Mouse (Mus musculus) right cerebral cortex, postnatal 4 days (tissue): ENCODE results near the gene Ksr2.

Experiments
- DNase-seq: peaks from one replicate; pipeline ENCODE4 v3.0.0-alpha.2; 2022

Gene Ksr2

DNA sequence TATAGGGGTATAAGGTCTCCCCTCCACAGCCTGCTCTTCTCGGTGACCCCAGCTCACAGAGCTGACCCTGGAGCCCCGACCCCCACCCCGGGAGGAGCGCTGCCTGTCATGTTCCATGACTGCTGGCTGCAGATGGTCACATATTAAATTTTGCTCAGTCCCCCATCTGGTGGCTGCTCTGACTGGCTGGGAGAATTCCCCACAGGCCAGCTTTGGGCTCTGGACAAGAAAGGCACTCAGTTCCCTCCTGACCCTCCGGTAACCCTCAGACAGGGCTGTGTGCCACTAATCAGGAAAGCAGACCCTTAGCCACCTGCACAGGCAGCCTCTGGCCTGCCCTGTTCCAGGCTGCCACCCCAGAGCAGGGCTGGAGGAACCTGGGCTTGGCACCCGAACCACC is 405.0 kb downstream of the Ksr2 start:
- no peak for DNase-seq

GRCm38 (mm10) chr5:117820445-117820844 is 406.6 kb downstream of the Ksr2 start:
- DNase-seq, result no peak

GRCm38 (mm10) chr5:117823811-117824210 is 410.0 kb downstream of the Ksr2 start:
- no peak for DNase-seq

GRCm38 (mm10) chr5:117824486-117824885 is 410.7 kb downstream of the Ksr2 start:
- no peak for DNase-seq
